Mouse (Mus musculus) A20 (cell line): ENCODE results near the gene Sigmar1.
A peak's percentile ranks its signal among the peaks of the same experiment; 100 is the strongest.

Experiments used
- DNase-seq: peaks from one replicate; pipeline ENCODE4 v3.0.0-alpha.2; 2011; ENCODE audit warnings: low read depth, low spot score

Gene Sigmar1

GRCm38 (mm10) chr4:41757321-41757720 is 1.4 kb upstream of the Sigmar1 start:
- no peak for DNase-seq

DNA sequence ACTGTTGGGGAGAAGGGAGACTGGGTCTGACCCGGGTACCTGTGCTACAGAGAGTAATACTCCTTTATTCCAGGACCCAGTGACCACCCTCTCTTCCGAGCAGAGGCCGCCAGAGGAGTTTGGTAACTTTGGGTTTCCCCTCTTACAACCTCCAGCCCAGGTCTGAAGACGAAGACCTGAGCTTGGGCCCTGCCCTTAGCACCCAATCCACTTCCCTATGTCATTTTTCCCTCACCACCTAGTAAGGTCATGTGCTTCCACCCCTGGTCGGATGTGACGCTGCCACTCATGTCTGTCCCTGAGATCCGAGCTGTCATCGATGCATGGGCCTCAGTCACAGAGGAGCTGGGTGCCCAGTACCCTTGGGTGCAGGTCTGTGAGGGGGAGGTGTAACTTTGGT is 483 bp upstream of the Sigmar1 start:
- DNase-seq = no peak

DNA sequence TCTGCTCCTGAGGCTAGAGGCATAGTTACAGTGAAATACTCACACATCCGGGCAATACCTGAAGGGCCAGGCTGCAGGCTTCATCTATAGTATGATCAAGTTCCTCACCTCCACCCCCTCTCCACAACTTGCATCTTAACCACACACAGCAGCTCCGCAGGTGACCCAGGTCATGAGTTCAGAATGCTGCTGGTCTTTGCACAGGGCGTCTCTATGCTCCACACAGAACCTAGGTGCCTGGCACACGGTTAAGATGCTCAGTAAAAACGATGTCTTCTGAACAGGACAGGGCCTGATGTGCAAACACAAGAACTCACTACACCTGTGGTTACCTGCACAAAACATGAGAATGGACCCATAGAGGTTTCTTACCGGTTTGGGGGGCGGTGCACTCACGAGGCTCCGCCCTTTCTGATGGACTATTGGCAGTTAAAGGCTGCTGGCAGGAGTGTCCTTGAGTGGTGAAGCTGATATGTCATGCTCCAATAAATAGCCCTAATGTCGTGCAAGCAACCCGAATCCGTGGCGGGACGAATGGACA is 1.1 kb downstream of the Sigmar1 start, which contains the start of gene Galt:
TSS of gene Galt (plus strand) at position 432 of the 541 bp plus-strand sequence.
- no peak for DNase-seq

DNA sequence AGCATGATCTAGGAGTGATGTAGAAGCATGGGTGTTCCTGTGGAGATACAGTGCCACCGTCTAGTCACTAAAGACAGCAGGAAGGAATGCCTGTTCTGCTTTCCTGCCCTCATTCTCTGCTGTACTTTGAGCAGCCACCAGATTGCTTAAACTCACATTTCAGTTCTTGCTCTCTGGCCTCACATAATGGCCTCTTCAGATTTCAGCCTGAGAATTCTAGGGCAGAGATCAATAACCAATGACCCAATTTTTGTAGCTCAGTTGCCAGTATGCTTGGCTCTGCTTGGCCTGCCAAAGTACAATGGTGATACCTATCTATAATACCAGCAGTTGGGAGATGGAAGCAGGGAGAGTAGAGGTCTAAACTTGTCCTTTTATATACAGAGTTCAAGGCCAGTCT is 10.9 kb downstream of the Sigmar1 start:
- DNase-seq = no peak

DNA sequence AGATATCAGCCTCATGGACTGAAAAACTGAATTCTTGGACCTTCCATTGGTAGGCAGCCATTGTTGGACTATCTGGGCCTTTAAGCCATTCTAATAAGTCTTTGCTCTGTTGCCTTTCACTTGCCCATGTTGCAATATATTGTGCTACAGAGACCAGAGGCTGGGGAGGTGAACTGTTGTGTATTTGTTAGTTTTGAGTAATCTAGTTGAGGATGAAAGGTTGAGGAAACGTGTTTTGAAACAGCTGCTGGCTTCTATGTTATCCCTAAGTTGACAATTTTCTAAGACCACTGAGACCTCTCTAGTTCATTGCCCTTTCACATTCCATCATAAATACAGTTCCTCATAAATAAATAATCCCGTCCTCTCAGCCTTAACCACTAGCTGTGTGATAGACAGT is 11.8 kb downstream of the Sigmar1 start:
- no peak for DNase-seq

DNA sequence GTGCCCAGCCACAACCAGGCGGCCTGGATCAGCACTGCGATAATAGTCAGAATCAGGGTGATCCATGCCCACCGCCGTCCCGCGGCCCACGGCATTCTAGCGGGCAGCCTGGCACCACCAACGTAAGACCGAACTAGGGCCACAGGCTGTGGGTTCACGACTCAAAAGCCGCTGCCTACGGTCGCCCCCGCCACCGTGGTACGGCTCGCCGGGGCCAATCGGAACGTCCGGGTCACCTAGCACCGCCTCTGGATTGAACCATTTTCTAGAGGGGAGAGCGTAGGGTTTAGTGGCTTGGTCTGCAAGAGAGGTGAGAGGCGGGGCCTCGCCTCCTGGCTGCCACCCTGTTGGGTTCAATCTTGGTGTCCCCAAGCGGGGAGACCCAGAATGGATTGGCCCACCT is 14.8 kb downstream of the Sigmar1 start:
- peak; percentile 98 for DNase-seq

DNA sequence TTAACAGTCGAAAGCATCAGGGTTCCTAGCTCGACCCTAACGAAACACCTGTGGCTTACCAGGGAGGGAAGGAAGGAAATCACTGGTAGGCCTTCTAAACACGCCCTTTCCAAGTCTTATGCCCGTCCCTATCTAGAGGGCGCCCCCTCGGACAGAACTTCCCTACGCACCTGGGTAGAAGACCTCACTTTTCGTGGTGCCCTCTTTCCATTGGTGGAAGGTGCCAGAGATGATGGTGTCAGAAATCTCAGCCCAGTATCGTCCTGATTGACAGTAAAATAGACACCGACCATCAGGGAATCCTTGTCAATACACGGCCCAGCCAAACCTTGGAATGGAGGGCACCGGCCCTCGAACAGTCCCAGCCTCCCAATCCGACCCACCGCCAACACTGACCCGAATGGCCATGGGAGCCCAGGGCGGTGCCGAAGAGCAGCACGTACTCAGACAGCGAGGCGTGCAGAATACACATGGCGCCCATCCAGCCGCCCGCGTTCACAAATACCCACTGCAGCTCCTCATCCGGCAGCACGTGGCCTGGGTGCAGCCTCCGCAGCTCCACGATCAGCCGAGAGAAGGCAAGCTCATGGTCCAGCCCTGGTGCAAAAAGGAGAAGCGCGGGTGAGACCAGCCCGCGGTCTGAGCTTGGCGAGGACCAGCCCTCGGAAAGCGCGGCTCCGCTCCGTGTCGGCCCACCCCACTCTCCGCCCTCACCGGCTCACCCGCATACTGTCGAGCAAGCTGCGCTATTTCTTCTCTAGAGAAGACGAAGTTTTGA is 15.4 kb downstream of the Sigmar1 start:
- DNase-seq = peak; percentile 84

- DNase-seq = no peak
Observed at GRCm38 (mm10) chr4:41739260-41739659, 16.7 kb downstream of the Sigmar1 start.

DNA sequence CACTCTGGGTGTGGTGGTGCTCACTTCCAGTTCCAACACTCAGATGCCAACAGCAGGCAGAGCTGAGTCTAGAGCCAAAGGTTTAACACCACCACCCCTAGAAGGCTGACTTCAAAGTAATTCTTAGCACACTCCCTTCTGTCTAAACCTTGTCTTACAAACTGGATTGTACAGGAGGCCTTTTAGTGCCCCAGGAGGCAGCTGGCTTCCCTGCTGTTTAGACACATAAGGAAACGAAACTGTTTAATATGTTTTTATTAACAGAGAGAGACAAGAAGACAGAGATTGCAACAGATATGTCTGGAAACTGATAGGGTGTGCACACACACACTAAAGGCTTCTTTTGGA is 17.7 kb downstream of the Sigmar1 start:
- DNase-seq = peak; percentile 44

GRCm38 (mm10) chr4:41737602-41738255 is 18.2 kb downstream of the Sigmar1 start:
- DNase-seq = peak; percentile 79

DNA sequence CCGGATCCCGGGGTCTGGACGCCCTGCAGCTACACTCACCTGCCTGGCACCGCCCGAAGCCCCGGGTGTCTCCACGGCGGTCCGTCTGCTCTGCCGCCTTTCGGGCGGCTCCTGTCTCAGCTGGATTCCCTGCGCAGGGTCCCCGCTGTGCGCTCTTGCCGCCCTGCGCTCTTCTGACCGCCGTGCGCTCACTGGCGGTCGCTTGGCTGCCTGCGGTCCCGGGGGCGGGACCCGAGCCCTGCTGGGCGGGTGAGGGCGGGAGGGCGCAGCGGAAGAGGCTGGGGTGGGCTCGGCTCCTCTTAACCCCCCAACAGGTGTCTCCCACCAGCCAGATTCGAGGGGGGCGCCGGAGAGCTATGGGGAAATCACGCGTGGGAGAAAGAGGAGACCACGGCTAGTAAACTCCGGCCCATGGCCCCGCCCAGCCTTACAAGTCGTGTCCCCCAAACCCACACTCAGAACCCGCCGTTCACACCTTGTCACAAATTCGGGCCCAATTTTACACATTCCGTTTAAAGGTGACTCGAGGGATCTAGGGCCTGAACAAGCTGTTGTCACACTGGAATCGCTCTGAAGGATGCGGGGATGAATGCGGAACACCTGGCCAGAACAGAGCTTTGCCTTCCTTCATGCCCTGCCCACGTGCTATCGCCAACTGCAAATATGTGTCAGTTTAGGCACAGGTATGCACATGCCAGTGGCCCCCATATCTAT is 24.7 kb downstream of the Sigmar1 start, which contains the start of gene Arid3c:
TSS of gene Arid3c (minus strand) at position 91 of the 714 bp plus-strand sequence.
- DNase-seq = no peak

DNA sequence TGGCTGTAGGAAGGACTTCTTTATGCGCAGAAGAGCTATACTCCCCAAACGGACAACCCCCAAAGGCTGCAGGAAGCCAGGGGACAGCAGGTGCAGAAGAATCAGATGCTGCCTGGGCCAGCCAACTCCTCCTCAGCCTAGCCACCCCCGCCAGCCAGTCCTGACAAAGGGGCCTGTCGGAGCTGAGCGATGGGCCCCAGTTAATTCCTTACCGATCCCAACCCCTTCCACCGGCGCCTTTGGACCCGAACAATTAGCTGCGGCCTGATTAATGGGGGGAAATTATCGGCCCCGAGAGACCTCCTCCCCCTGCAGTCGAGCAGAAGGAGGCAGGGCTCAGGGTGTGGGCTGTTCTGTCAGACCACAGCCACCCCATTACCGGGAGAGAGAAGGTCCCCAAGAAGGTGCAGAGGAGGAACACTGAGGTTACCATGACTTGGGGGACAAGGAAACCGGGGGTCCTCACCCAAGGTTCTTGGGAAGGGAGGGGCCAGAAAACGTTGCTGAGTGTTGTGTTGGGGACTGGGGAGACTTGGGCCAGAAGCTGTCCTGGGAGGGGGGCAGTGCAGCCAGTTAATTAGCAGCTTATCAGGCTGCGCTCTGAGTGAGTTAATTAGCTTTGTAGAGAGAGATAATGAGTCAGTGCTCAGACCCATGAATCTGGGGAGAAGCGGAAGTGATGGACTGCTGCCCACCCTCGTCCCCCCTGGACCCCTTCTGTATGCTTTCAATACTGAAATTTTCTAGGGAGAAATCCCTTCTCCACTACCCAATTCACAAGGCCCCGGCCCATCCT is 28.9 kb downstream of the Sigmar1 start:
- DNase-seq = no peak

GRCm38 (mm10) chr4:41722918-41723351 is 33.0 kb downstream of the Sigmar1 start, which contains the start of gene Dctn3:
Dctn3 (minus strand) TSS chr4:41723170.
- peak; percentile 93 for DNase-seq

DNA sequence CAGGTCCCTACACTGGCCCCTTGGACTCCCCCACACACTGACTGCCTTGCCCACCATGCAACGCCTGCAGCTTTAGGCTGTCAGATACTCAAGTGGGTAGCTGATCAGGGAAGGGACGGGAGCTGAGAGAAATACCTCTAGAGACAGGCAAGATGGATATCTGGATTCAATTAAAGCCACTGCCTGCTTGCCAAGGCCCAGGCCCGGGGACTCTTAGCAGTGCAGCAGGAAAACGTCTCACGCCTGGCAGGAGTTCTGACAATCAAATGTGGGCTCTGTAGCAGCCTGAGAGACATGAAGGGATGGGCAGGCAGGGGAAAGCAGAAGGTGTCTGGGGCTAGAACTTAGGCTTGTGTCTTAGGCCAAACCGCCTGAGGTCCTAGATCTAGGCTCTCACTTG is 39.1 kb downstream of the Sigmar1 start:
- no peak for DNase-seq

GRCm38 (mm10) chr4:41715596-41715995 is 40.4 kb downstream of the Sigmar1 start:
- DNase-seq = peak; percentile 59

DNA sequence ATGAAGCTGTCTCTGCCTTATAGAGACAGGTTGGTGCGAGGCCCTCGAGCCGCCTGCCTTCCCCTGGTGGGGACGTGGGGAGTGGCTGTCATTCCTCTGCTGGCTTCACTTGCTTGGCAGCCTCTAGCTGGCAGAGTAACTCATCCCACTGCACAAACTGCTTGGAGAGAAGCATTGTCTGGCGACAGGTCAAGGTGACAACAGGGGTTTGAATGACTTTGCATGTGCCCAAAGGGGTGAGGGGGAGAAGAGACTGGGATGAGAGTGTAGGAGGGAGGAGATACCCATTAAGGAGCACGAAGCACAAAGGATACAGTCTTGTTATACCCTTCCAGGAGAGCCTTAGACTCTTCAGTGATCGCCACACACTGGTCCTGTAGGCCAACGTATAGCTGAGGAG is 40.9 kb downstream of the Sigmar1 start:
- no peak for DNase-seq

GRCm38 (mm10) chr4:41714276-41714675 is 41.7 kb downstream of the Sigmar1 start:
- DNase-seq = peak; percentile 80

- peak; percentile 90 for DNase-seq
Observed at GRCm38 (mm10) chr4:41713197-41714067, 42.5 kb downstream of the Sigmar1 start, which contains the start of gene Rpp25l. Rpp25l (minus strand) TSS chr4:41713534.

DNA sequence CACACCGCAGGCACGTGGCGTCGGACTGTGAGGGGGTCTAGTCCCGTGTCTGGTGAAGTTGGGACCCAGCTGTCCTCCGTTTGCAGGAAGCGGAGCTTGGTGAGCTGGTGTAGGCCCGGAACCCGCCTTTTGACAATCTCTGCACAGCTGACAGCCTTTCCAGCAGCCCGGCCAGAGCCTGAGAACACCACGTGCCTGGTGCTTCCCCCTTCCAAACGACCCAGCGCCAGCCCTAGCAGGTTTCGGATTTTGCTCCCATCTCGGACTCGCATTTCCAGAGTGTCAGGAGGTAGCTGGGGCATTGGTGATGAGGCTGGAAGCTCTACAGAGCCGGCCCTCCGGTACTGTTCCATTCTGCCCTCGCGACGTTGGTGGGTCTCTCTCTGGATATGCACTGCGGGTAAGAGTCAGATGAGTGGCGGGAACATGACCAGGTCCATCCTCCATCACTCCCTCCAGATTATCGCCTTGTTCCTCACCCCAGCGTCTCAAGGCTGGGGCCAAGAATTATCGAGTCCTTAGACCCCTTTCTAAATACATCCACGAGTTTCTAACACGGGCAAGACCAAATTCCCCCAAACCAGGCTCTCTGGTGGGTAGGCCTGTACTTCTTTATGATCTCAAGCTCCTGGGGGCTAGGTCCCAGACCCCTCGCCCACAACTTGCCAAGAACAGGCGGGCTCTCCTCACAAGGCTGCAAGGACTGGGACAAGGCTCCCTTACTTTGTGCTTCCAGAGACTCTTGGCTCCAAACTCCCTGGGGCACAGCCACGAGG is 43.3 kb downstream of the Sigmar1 start:
- DNase-seq = peak; percentile 65
